Mouse (Mus musculus) ES-E14 (cell line): ENCODE results near the gene Rbm26. TPM values are rescaled to one million over a fixed set of nuclear protein-coding genes. Genes with fewer than 3 reads are reported as not detected.

ENCODE experiments used
- DNase-seq: peaks from one replicate; pipeline ENCODE4 v3.0.0-alpha.2; 2013; ENCODE audit warnings: low read depth, low spot score
- H3K27ac ChIP-seq: 2 replicates; pipeline ENCODE4 v1.5.1; 2012; ENCODE audit warnings: low read depth, mild to moderate bottlenecking, low read length, moderate library complexity, mixed read lengths; ENCODE audit not compliant: poor library complexity, insufficient read depth, severe bottlenecking
- H3K36me3 ChIP-seq: 2 replicates; pipeline ENCODE4 v1.6.1; 2012; ENCODE audit warnings: mild to moderate bottlenecking, low read length, moderate library complexity, mixed read lengths; ENCODE audit not compliant: control insufficient read depth, poor library complexity, insufficient read depth, severe bottlenecking
- H3K4me1 ChIP-seq, 2 experiments: fragments of 150-350 bp in 1 of 2; sonication (generic) in 1 of 2; 2 replicates each; pipeline ENCODE4 v1.6.1; 2012; ENCODE audit warnings: low read length in 2 of 2, mild to moderate bottlenecking in 1 of 2, mixed read lengths in 1 of 2; ENCODE audit not compliant: control insufficient read depth in 2 of 2, insufficient read depth in 2 of 2, poor library complexity in 1 of 2
- H3K4me3 ChIP-seq, 2 experiments: fragments of 150-350 bp in 1 of 2; sonication (generic) in 1 of 2; 2 replicates each; pipeline ENCODE4 v1.5.1; 2012; ENCODE audit warnings: low read length in 2 of 2, low read depth in 1 of 2, mild to moderate bottlenecking in 1 of 2, mixed read lengths in 1 of 2; ENCODE audit not compliant: insufficient read depth in 1 of 2, poor library complexity in 1 of 2, severe bottlenecking in 1 of 2
- H3K9ac ChIP-seq: 2 replicates; pipeline ENCODE4 v1.6.1; 2012; ENCODE audit warnings: low read depth, mild to moderate bottlenecking, low read length, mixed read lengths; ENCODE audit not compliant: poor library complexity, insufficient read depth, severe bottlenecking
- H3K9me3 ChIP-seq: fragments of 150-350 bp; sonication (generic); 2 replicates; pipeline ENCODE4 v1.6.1; 2012; ENCODE audit warnings: low read depth, mild to moderate bottlenecking, low read length; ENCODE audit not compliant: control insufficient read depth, insufficient read depth
- CHD2 ChIP-seq: IDR thresholded peaks from 2 replicates; pipeline ENCODE4 v1.6.1; 2014; ENCODE audit warnings: mild to moderate bottlenecking, low read depth, low read length, inconsistent platforms
- HCFC1 ChIP-seq: IDR thresholded peaks from 2 replicates; pipeline ENCODE4 v1.6.1; 2012; ENCODE audit warnings: low read length, inconsistent platforms, borderline replicate concordance; ENCODE audit not compliant: insufficient read depth
- MAFK ChIP-seq: IDR thresholded peaks from 2 replicates; pipeline ENCODE4 v1.6.1; 2014; ENCODE audit warnings: mild to moderate bottlenecking, low read depth, low read length, inconsistent platforms; ENCODE audit not compliant: insufficient read depth
- ZC3H11A ChIP-seq: IDR thresholded peaks from 2 replicates; pipeline ENCODE4 v1.6.1; 2012; ENCODE audit warnings: low read depth, mild to moderate bottlenecking, inconsistent platforms, low read length, borderline replicate concordance
- ZNF384 ChIP-seq: IDR thresholded peaks from 2 replicates; pipeline ENCODE4 v1.6.1; 2012; ENCODE audit warnings: low read depth, low read length, inconsistent platforms
- in situ Hi-C, 2 experiments: fragments of 600-800 bp; cut with MboI; formaldehyde crosslinking; loops; one replicate each; pipeline ENCODE4 v1.15.1; 2025; ENCODE audit warnings: low sequenced_read_pairs in 2 of 2, inconsistent platforms in 1 of 2; ENCODE audit not compliant: unreplicated experiment in 2 of 2
- total RNA-seq: library from RNA; depleted of rRNA; stranded (reverse); fragments of 300-350 nt; gene quantifications from 2 replicates; pipeline ENCODE4 v1.2.3, GENCODE M21; 2012

Rbm26 gene
- total RNA-seq, 1 experiment = 43.6 TPM

DNA sequence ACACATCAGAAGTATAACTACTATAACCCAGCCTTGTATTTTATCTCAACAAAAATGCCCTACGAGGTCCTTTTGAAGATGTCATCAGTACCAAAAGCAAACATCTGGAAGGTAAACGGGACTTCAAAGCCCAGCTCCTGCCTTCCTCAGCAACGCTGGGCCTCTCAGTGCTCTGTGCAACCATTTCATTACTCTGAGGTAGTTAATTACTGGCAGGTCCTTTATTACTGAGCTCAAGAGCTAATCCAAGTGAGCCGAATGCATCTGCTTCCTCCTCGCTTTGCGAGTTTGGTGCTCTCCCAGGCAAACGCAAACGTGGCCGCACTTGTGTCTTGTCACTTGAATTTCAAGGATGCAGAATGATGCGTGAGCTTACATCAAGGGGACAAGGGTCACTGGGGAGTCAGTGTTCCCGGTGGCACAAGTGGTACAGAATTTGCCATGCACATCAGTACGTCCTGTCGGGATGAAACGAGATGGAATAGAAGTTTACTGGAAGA lies 106.1 kb downstream of the Rbm26 start:
- Histone ChIP-seq H3K27ac (no peak overlapping the region; the same call in 1 of the 2 replicates), H3K4me3 (no peak overlapping the region), H3K36me3 (no peaks in the 10 kb centered on the region), H3K9me3 (no peaks in the 10 kb centered on the region), H3K4me1 (no peaks in the 10 kb centered on the region), H3K9ac (no peak overlapping the region)
- TF ChIP-seq MAFK (no peak), ZC3H11A (no peak), HCFC1 (no peak), CHD2 (no peak), ZNF384 (no peak)
- no peak for DNase-seq
- in situ Hi-C loops = no loop called here

DNA sequence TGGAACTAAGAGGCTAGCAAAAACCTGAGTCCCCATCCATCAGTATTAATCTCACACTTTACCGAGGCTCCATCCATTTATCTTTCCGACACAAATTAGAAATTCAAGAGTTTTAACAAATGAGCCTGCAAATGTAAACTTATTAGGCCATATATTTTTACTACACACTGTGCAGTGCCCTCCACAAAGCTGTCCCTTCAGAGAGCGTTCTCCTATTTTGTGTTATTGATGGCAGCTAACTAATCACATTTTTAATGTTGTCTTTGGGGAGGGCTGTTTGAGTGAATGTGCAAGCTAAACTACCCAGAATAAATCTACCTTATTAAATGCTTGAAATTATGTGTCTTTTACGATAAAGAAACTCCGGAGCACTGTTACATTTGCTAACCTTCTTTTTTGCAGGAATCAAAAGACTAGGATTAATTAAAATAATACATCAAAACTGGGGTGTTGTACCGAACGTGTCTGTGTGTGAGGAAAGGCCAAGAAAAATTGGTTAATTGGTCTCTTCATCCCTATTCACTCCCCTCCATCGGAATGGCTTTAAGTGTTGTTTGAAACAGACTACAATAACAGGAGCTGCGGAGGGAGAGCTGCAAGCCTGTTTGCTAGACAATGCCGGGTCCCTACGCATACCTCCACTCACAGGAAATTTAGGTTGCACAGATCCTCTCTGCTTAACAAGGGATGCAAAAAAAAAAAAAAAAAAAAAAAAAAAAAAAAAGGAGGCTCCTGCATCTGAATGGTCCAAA lies 106.7 kb downstream of the Rbm26 start:
- no peaks in the 10 kb centered on the region for H3K36me3 ChIP-seq

DNA sequence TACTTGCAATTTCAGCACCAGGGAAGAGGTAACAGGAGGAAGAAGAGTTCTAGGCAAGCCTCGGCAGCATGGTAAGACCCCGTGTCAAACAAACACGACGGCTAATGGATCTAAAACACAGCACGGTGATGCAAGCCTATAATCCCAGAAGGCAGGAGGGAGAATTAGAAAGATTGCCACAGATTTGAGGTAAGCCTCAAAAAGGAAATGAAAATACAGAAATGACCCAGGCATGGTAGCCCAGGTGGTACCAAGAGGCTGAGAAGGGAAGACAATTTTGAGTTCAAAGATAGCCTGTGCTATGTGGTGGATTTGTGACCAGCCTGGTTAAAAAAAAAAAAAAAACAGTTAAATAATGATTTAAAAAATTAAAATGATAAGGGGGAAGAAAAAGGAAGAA lies 109.1 kb downstream of the Rbm26 start:
- no peak for DNase-seq
- Histone ChIP-seq H3K9me3 (no peaks in the 10 kb centered on the region), H3K4me1 (no peaks in the 10 kb centered on the region), H3K27ac (no peak overlapping the region), H3K36me3 (no peaks in the 10 kb centered on the region), H3K4me3 (no peak overlapping the region), H3K9ac (no peak overlapping the region)
- TF ChIP-seq ZC3H11A (no peak), CHD2 (no peak), ZNF384 (no peak), MAFK (no peak), HCFC1 (no peak)
- in situ Hi-C loops = no loop called here

More for the DNA sequence above, 106.7 kb downstream of the Rbm26 start:
- in situ Hi-C loops = no loop called here
- no peak overlapping the region for H3K27ac ChIP-seq
- no peak overlapping the region for H3K9ac ChIP-seq
- no peak overlapping the region for H3K4me3 ChIP-seq
- no peaks in the 10 kb centered on the region for H3K9me3 ChIP-seq
- DNase-seq = no peak
- no peaks in the 10 kb centered on the region for H3K4me1 ChIP-seq
- TF ChIP-seq CHD2 (no peak), HCFC1 (no peak), ZNF384 (0 out of 2 replicates have a peak, but pooled peaks have one; percentile 22), MAFK (no peak)

DNA sequence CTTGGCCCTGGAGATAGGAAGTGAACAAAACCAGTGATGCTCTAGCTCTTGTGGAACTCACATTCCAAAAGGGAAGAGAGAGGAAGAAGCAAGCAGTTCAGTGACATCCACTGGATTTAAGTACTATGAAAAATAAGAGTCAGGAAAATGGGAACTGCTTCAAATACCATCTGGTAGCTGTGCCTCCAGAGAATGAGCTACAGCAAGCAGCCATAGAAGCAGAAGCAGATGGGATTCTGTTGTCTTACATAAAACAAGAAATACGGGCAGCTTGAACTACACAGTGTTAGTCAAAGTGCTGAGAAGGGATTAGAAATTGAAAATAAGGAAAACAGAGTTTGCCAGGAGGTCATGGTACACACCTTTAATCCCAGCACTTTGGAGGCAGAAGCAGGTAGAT lies 112.9 kb downstream of the Rbm26 start:
- H3K4me1 ChIP-seq = no peaks in the 10 kb centered on the region
- TF ChIP-seq ZNF384 = no peak
- no peak for TF ChIP-seq MAFK
- no peak for TF ChIP-seq HCFC1
- no peak for TF ChIP-seq ZC3H11A
- H3K36me3 ChIP-seq = no peaks in the 10 kb centered on the region
- in situ Hi-C loops = no loop called here
- H3K9me3 ChIP-seq = no peaks in the 10 kb centered on the region
- H3K27ac ChIP-seq = no peak overlapping the region
- DNase-seq = no peak
- no peak overlapping the region for H3K4me3 ChIP-seq
- no peak overlapping the region for H3K9ac ChIP-seq
